Mouse (Mus musculus) heart, adult 2 months (tissue): Measurements from ENCODE around the gene Fhod1. TPM values are rescaled to one million over a fixed set of nuclear protein-coding genes. Genes with fewer than 3 reads are reported as not detected.
A peak's percentile ranks its signal among the peaks of the same experiment; 100 is the strongest.

ENCODE experiments used
- DNase-seq, 2 experiments: peaks; one replicate each; pipeline ENCODE4 v3.0.0; 2021
- H3K27ac ChIP-seq: fragments of 200-600 bp; 2 replicates; pipeline ENCODE4 v1.8.1; 2022
- H3K27me3 ChIP-seq: fragments of 200-500 bp; 2 replicates; pipeline ENCODE4 v1.6.1; 2012; ENCODE audit warnings: mild to moderate bottlenecking, low read length, inconsistent platforms, mixed read lengths; ENCODE audit not compliant: control insufficient read depth, insufficient read depth
- H3K36me3 ChIP-seq: fragments of 200-500 bp; 2 replicates; pipeline ENCODE4 v1.6.1; 2012; ENCODE audit warnings: low read length, inconsistent platforms; ENCODE audit not compliant: control insufficient read depth, insufficient read depth
- H3K4me1 ChIP-seq: fragments of 200-500 bp; 2 replicates; pipeline ENCODE4 v1.6.1; 2011; ENCODE audit warnings: low read length; ENCODE audit not compliant: control insufficient read depth, insufficient read depth
- H3K4me3 ChIP-seq: fragments of 200-600 bp; 2 replicates; pipeline ENCODE4 v1.8.1; 2022
- H3K79me2 ChIP-seq: fragments of 200-500 bp; replicated peaks from 2 replicates; pipeline ENCODE4 v1.6.1; 2012; ENCODE audit warnings: mild to moderate bottlenecking, inconsistent platforms, low read length, moderate library complexity, mixed read lengths; ENCODE audit not compliant: control insufficient read depth, insufficient read depth
- H3K9ac ChIP-seq: fragments of 200-500 bp; 2 replicates; pipeline ENCODE4 v1.6.1; 2012; ENCODE audit warnings: low read depth, mild to moderate bottlenecking, control low read depth, inconsistent platforms, low read length, mixed read lengths
- CTCF ChIP-seq: fragments of 200-600 bp; IDR thresholded peaks from 2 replicates; pipeline ENCODE4 v1.8.1; 2022; ENCODE audit warnings: antibody characterized with exemption, mild to moderate bottlenecking, moderate library complexity
- EP300 ChIP-seq: fragments of 200-500 bp; IDR thresholded peaks from 2 replicates; pipeline ENCODE4 v1.6.1; 2011; ENCODE audit warnings: low read depth, low read length, control low read depth; ENCODE audit not compliant: insufficient read depth
- POLR2A ChIP-seq: fragments of 200-500 bp; IDR thresholded peaks from 2 replicates; pipeline ENCODE4 v1.6.1; 2011; ENCODE audit warnings: mild to moderate bottlenecking, low read depth, low read length, control low read depth; ENCODE audit not compliant: insufficient read depth
- WGBS: fragments of 180-500 bp; shearing (Covaris S2); methylation state at CpG from one replicate; pipeline ENCODE4 v1.1.7; 2018; 5-methylcytosine and 5-hydroxymethylcytosine counted together
- intact Hi-C: fragments of 180-260 bp; cut with DNase I; formaldehyde crosslinking; loops from one replicate; pipeline ENCODE4 v1.15.1; 2025
- polyA plus RNA-seq: library from polyadenylated mRNA; depleted of rRNA; stranded (reverse); fragments of >200 nt; gene quantifications from 2 replicates; pipeline ENCODE4 v1.2.3, GENCODE M21; 2012
- total RNA-seq, 2 experiments: library from RNA; stranded (reverse); gene quantifications; 2 replicates each; pipeline ENCODE4 v1.2.3; 2021

Fhod1 gene
- total and polyA plus RNA-seq, 3 experiments = 4.4 to 14.2 (median 6.9) TPM

GRCm38 (mm10) chr8:105304325-105305210 lies 43.2 kb downstream of the Fhod1 start:
- Histone ChIP-seq H3K4me3 (no peak overlapping the region), H3K79me2 (no peaks in the 10 kb centered on the region), H3K4me1 (peaks cover 2% of the 10 kb centered on the region), H3K36me3 (no peaks in the 10 kb centered on the region), H3K9ac (no peak overlapping the region), H3K27ac (no peak overlapping the region), H3K27me3 (no peaks in the 10 kb centered on the region)
- DNase-seq = peak in 1 of 2 experiments; percentile 21
- TF ChIP-seq POLR2A (peak; percentile 45; the same call in 1 of the 2 replicates), CTCF (no peak), EP300 (0 out of 2 replicates have a peak, but pooled peaks have one; percentile 21)
- intact Hi-C loops = no loop called here
- WGBS = 41% methylated on average over 9 of the region's 9 CpGs

DNA sequence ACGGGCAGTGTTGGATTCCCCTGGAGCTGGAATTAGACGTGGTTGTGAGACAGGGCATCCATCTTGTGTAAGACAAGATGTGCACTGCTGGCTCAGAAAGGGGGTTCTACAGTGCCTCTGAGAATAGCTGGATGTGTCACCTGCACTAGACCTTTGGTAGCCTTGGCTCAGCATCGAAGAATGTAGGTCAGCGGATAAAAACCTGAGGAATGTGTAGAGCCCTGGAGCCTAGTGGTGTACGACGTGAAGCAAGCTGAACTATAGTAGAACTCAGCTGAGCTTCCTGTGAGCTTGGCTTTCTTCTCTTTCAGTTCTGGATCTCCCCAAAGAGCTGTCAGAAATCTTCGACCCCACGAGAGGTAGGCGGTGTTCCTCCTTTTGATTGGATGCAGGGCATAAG lies 43.9 kb downstream of the Fhod1 start:
- TF ChIP-seq POLR2A = no peak
- no peak for TF ChIP-seq CTCF
- H3K27me3 ChIP-seq = no peaks in the 10 kb centered on the region
- no peak overlapping the region for H3K4me3 ChIP-seq
- intact Hi-C loops = no loop called here
- WGBS = 59% methylated on average over 9 of the region's 9 CpGs
- H3K27ac ChIP-seq = no peak overlapping the region
- H3K9ac ChIP-seq = no peak overlapping the region
- DNase-seq = no peak
- peaks cover 2% of the 10 kb centered on the region for H3K4me1 ChIP-seq
- H3K79me2 ChIP-seq = no peaks in the 10 kb centered on the region
- H3K36me3 ChIP-seq = peaks cover 2% of the 10 kb centered on the region

- Histone ChIP-seq H3K4me3 (no peak overlapping the region), H3K9ac (no peak overlapping the region), H3K27ac (no peak overlapping the region), H3K79me2 (no peaks in the 10 kb centered on the region), H3K36me3 (peaks cover 4% of the 10 kb centered on the region), H3K4me1 (peaks cover 4% of the 10 kb centered on the region), H3K27me3 (no peaks in the 10 kb centered on the region)
- TF ChIP-seq POLR2A (no peak), EP300 (no peak), CTCF (no peak)
- intact Hi-C loops = no loop called here
- no peak for DNase-seq
- 66% methylated on average over 8 of the region's 8 CpGs for WGBS
Observed at GRCm38 (mm10) chr8:105303396-105303795, 44.4 kb downstream of the Fhod1 start.

GRCm38 (mm10) chr8:105299962-105300361 lies 47.8 kb downstream of the Fhod1 start:
- Histone ChIP-seq H3K27ac (no peak overlapping the region), H3K36me3 (peaks cover 4% of the 10 kb centered on the region), H3K9ac (no peak overlapping the region), H3K4me1 (peaks cover 6% of the 10 kb centered on the region), H3K79me2 (no peaks in the 10 kb centered on the region), H3K27me3 (no peaks in the 10 kb centered on the region), H3K4me3 (no peak overlapping the region)
- intact Hi-C loops = loop anchor here (10.0 kb wide), 1 partner anchor 645 kb away; no protein-coding TSS in a partner anchor
- 91% methylated on average over 8 of the region's 8 CpGs for WGBS
- no peak for DNase-seq
- TF ChIP-seq CTCF (no peak), POLR2A (no peak), EP300 (no peak)

GRCm38 (mm10) chr8:105298351-105299252 lies 49.2 kb downstream of the Fhod1 start:
- Histone ChIP-seq H3K27me3 (no peaks in the 10 kb centered on the region), H3K4me1 (peaks cover 3% of the 10 kb centered on the region), H3K9ac (peak overlapping the region; percentile 96), H3K79me2 (no peaks in the 10 kb centered on the region), H3K4me3 (peak overlapping the region; percentile 99), H3K27ac (peak overlapping the region; percentile 88), H3K36me3 (peaks cover 4% of the 10 kb centered on the region)
- intact Hi-C loops = loop anchor here (10.0 kb wide), 1 partner anchor 644 kb away; no protein-coding TSS in a partner anchor
- no peak for DNase-seq
- WGBS = 36% methylated on average over 18 of the region's 18 CpGs
- no peak for TF ChIP-seq EP300
- no peak for TF ChIP-seq POLR2A
- no peak for TF ChIP-seq CTCF
